Mouse (Mus musculus): Measurements from ENCODE around the gene Arid3a.
"Not testable (repeated sequence)": the region's sequence is repeated elsewhere in the genome, so short reads cannot be mapped to it uniquely, and the experiment has no call there.

Arid3a gene

GRCm38 (mm10) chr10:79926491-79927323 is at the start of gene Arid3a:
Gene Arid3a (plus strand): TSS chr10:79927043.
- DNase-seq, result peak; percentile 91

- no peak for DNase-seq
Observed at GRCm38 (mm10) chr10:79877174-79877573, 49.7 kb upstream of the Arid3a start.

DNA sequence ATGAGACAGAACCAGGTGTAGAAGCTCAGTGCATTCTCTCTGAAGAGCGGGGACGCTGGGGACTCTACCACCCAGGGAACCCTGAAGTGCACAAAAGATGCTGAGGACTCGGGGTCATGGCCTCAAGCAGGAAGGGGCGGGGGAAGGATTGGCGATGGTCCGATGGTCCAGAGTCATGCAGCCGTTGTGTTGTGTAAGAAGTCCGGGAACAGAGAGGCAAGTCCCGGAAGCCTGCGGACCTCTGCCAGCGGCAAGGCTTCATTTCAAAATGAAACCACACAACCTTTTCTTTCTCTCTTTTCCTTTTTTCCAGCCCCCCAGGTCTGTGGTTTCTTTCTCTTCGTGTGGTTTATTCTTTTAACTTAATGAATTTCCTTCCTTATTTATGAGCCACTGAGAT is 49.1 kb upstream of the Arid3a start:
- no peak for DNase-seq

GRCm38 (mm10) chr10:79879527-79879926 is 47.3 kb upstream of the Arid3a start:
- DNase-seq, result no peak

GRCm38 (mm10) chr10:79880721-79881120 is 46.1 kb upstream of the Arid3a start:
- no peak for DNase-seq

DNA sequence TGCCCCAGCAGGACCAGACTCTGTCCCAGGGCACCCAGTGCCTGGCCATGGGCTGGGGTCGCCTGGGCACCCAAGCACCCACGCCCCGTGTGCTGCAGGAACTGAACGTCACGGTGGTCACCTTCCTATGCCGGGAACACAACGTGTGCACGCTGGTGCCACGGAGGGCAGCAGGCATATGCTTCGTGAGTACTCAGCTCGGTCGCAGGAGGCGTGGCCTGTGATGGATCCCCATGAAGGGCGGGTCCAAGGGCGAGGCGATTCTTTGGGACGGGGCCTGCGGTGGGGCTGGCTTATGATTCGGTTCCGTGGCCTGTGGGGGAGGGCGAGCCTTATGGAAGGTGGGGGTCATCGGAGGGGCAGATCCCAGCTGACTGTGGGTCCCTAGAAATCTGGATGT is 44.9 kb upstream of the Arid3a start:
- DNase-seq, result peak; percentile 42

GRCm38 (mm10) chr10:79883297-79884084 is 43.4 kb upstream of the Arid3a start:
- DNase-seq, result peak; percentile 88

GRCm38 (mm10) chr10:79884446-79884845 is 42.4 kb upstream of the Arid3a start:
- DNase-seq, result no peak

- DNase-seq, result not testable (repeated sequence)
Observed at GRCm38 (mm10) chr10:79884938-79885337, 41.9 kb upstream of the Arid3a start.

DNA sequence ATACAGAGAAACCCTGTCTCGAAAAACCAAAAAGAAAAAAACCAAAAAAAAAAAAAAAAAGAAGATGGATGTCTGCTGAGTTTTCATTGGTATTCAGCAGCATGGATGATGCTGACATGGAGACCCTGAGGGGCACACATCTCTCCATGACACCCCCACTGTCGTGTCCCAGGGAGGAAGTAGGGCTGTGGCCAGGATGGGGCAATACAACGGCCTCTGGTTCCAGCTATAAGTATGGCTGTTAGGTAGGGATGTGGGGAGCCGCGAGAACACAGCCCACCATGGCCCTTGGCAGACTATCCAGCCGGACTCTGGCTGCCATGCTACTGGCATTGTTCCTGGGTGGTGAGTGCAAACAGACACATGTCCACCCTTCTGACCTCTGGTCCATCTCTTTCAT is 40.8 kb upstream of the Arid3a start, which contains the start of gene Elane:
Elane (plus strand) TSS at position 194 of the 400 bp plus-strand sequence.
- DNase-seq, result no peak

- no peak for DNase-seq
Observed at GRCm38 (mm10) chr10:79886611-79887010, 40.2 kb upstream of the Arid3a start.

DNA sequence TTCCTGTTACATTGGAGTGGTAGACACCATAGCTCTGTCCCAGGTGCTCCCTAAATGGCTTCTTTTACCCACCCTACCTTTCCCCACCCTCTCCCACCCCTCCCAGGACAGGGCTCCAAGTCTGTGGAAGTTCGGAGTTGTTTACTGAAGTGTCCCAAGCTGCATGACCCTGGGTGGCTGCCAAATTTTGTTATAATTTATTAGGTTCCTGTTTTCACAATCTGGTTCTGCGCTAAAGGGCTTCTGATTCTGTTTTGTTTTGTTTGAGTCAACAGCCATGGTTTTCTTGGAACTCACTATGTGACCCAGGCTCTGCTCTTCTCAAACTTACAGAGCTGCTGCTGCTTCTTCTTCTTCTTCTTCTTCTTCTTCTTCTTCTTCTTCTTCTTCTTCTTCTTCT is 37.5 kb upstream of the Arid3a start:
- DNase-seq, result no peak

- no peak for DNase-seq
Observed at GRCm38 (mm10) chr10:79890670-79891069, 36.2 kb upstream of the Arid3a start, which contains the start of gene Cfd. Gene Cfd (plus strand): TSS chr10:79890853.

DNA sequence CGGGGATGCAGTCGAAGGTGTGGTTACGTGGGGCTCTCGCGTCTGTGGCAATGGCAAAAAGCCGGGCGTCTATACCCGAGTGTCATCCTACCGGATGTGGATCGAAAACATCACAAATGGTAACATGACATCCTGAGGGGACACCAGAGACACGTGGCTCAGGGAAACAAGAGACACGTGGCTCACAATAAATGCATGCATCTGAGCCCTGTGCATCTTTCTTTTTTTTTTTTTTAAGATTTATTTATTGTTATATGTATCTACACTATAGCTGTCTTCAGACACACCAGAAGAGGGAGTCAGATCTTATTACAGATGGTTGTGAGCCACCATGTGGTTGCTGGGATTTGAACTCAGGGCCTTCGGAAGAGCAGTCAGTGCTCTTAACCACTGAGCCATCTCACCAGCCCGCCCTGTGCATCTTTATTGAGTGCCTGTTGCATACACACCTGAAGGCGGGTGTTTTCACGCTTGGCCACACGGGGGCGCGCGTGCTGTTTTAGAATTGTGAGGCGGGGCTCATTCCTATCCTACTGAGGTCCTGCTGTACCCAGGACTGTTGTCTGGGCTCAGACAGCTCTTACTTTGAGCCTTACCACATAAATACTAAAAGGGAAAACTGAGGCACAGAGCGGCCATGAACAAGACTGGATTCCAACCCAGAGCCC is 34.3 kb upstream of the Arid3a start:
- peak; percentile 94 for DNase-seq

GRCm38 (mm10) chr10:79896306-79896705 is 30.5 kb upstream of the Arid3a start:
- DNase-seq, result no peak

DNA sequence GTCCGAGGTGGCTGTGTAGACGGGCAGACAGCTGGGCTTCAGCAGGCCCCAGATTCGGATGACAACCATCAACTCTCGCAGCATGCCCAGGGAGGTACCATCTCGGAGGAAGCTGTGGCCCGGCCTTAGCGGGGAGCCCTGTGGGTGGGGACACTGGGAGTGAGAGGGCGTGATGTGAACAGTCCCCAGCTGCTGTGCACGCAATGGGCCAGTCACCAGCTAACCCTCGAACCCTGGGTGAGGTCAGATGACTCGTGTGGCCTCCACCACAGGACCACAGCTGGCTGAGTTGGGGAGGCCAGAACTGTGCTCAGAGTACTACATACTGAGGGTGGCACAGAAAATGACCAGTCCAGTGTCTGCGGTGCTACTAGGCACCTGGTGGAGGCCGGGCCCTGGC is 30.0 kb upstream of the Arid3a start:
- no peak for DNase-seq

DNA sequence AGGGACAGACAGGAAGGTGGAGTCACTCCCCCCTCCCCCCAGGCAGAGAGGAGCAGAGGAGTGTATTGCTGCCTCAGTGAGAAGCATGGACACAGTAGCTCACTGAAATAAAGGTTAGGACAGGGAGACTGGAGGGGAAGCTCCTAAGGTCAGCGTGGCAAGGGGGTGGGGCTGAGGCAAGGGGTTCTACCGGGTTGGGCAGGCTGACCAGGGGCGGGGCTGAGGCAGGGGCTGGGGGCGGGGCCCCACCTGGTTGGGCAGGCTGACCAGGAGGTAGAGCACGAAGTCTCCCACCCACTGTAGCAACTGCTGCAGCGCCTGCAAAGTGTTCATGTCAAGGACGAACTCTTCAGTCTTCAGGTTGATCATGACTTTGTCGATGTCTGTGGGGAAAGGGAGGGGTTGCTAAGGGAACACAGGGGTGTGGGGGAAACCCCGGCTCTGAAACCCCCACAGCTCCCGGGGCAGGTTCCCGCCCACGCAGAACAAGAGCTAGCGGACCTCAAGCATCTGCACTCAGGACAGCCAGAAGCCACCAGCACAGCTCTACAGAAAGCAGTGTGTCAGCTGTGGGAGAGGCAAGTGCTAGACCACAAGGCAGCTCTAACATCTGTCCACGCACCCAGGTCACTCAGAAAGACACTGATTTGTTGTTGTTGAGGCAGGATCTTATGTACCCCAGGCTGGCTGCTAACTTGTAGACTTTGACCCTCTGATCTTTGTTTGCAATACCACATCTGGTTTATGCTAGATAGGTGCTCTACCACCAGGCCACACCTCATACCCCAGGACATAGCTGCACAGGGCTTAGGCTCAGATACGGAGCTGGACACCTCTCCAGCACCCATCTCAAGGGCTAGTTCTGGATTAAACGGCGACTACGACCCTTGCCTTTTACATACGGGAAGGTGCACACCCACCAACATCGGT is 29.3 kb upstream of the Arid3a start:
- DNase-seq, result no peak

GRCm38 (mm10) chr10:79900951-79901410 is 25.9 kb upstream of the Arid3a start:
- DNase-seq, result no peak

- DNase-seq, result no peak
Observed at GRCm38 (mm10) chr10:79906712-79907111, 20.1 kb upstream of the Arid3a start.

- DNase-seq, result no peak
Observed at GRCm38 (mm10) chr10:79907415-79907814, 19.4 kb upstream of the Arid3a start.

DNA sequence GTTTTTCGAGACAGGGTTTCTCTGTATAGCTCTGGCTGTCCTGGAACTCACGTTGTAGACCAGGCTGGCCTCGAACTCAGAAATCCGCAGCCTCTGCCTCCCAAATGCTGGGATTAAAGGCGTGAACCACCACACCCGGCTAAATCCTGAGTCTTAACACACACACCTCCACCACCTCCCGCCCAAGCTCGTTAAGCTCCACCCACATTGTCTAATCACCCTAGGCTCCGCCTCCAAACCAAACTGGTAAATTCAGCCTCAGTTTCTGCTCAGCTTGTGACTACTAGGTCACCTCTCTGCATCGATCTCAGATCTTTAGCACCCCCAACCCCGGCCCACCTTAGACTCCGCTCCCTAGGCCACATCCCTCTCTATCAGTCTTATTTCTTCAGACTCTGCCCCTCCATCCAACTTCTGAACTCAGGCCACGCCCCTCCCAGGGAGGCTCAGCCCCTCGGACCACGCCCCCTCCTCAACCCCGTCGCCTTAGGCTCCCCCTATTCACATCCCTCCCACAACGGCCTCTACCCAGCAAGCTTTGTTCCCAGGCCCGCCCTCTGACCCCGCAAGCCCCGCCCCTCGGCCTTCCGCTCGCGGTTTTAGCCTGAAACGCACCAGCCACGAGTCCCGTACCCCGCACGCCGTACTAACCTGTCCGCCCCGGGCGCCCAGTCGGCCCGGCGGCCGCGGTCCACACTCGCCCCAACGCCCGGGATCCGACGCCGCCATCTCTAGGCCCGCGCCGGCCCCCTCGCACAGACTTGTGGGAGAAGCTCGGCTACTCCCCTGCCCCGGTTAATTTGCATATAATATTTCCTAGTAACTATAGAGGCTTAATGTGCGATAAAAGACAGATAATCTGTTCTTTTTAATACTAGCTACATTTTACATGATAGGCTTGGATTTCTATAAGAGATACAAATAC is 18.4 kb upstream of the Arid3a start, which contains the start of gene Med16:
Med16 (minus strand) TSS at position 757 of the 925 bp plus-strand sequence.
- peak; percentile 99 for DNase-seq

All from thymus, postnatal 4 days (tissue).